Mouse (Mus musculus): ENCODE results near the gene Nrxn1.

The Nrxn1 gene

DNA sequence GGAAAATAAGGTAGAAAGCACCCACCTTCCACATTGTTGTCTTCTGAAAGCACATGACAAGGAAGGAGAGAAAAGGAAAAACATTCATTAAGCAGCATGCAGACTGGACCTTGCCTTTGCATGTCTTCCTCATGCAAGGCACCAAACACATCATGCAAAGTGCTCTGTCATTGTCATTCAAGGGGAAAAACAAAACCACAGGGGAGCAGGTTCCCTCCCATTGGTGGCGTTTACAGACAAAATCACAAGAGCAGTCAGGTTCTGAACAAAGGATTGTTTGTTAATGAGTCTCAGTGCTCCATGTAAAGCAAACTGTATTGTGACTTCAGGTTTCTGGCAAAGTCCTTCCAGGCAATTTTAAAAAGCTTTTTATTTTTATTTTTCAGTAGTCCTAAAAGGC is 97.4 kb downstream of the Nrxn1 start:
- ChIA-PET POLR2A (no interaction called here), CTCF (no interaction called here)

DNA sequence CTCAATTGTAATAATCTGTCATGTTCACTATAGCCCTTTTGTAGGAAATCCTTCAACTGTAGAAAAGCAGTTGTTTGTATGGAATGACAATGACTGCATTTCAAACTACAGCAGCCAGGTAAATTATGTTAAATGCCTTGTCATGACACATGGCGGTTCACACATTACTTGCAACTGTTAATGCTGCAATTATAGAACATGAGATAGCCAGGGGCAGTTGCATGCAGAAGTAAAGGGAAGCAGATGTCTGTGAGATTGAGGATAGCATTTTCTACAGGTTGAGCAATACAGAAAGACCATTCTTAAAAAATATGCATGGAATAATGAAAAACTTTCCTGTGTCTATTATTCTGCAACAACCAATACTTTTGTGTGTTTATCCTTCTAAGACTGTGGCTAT is 98.6 kb downstream of the Nrxn1 start:
- POLR2A ChIA-PET = no interaction called here

GRCm38 (mm10) chr17:90990747-90991146 is 102.1 kb downstream of the Nrxn1 start:
- ChIA-PET CTCF (no interaction called here), POLR2A (no interaction called here)

More for the DNA sequence above, 98.6 kb downstream of the Nrxn1 start:
- CTCF ChIA-PET = interaction anchor here in 1 of 4 experiments (0.6 kb wide), 1 partner anchor 92 kb away, joined by 4 read pairs; no protein-coding TSS in a partner anchor

GRCm38 (mm10) chr17:90962904-90963531 is 129.9 kb downstream of the Nrxn1 start:
- CTCF ChIA-PET = interaction anchor here in 2 of 4 experiments (0.5 kb wide), 3 partner anchors 88 to 130 kb away, joined by 3 to 7 read pairs (median 3); partner anchors contain the start of gene Nrxn1 (in 1 of the 2)

GRCm38 (mm10) chr17:90955221-90955620 is 137.7 kb downstream of the Nrxn1 start:
- CTCF ChIA-PET = no interaction called here
- POLR2A ChIA-PET = no interaction called here

More at GRCm38 (mm10) chr17:90962904-90963531, 129.9 kb downstream of the Nrxn1 start:
- POLR2A ChIA-PET = no interaction called here

- CTCF ChIA-PET = no interaction called here
These were observed 157.9 kb downstream of the Nrxn1 start for GRCm38 (mm10) chr17:90934929-90935328.

DNA sequence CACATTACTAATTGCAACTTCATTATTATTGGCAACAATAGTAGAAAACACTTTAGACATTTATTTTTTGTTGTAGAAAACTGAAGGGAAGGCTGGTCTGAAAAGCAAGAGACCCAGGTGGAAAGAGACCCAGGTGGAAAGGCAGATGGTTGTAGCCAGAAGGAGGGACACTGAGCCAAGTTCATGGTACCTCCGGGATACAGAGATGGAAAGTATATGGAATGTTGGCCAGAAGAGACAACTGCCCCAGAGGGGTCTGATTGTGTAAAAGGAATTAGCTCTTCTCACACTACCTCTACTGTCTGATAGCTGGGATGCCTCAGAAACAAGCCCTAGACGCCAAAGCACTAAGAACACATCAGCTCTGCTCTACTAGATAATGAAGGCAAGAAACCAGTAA is 179.6 kb downstream of the Nrxn1 start:
- POLR2A ChIA-PET = no interaction called here

More at GRCm38 (mm10) chr17:90934929-90935328, 157.9 kb downstream of the Nrxn1 start:
- POLR2A ChIA-PET = no interaction called here

DNA sequence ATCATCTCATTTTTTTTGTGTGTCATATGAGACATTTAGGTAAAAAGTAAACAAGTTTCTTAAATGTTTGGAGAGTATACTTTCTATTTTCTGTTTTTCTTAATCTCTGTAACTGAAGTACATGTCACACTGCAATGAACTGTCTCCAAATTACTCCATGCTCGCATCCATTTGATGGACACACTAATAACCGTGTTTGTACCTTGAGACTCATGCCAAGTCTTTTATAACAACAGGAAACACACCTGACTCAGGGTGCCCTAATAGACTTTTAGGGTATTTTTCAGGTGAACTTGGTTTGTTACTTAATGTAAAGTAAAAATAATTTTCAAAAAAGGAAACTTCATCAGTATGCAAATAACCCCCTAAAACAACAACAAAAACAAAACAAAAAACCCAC is 180.1 kb downstream of the Nrxn1 start:
- ChIA-PET POLR2A (no interaction called here), CTCF (no interaction called here)

More for the DNA sequence above, 179.6 kb downstream of the Nrxn1 start:
- CTCF ChIA-PET = no interaction called here

- ChIA-PET CTCF (no interaction called here), POLR2A (no interaction called here)
These were observed 180.5 kb downstream of the Nrxn1 start for GRCm38 (mm10) chr17:90912341-90912740.

- ChIA-PET CTCF (no interaction called here), POLR2A (no interaction called here)
These were observed 186.5 kb downstream of the Nrxn1 start for GRCm38 (mm10) chr17:90906118-90907093.

DNA sequence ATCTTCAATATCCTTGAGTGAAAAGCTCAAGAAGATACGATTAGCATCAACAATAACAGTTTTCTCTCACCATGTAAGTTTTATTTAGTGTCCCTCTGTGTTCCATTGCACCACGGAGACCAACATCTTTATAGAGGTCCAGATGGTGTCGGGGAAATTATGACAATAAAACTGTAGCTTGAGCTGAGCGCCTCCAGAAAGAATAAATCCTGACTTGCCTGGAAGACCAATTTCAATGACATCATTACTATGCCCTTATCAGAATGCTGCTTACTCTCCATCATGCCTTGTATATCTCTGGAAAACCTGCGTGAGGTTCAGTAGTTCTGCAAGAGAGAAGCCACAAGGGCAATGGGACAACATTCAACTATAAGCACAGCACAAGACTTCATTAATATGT is 187.7 kb downstream of the Nrxn1 start:
- POLR2A ChIA-PET = no interaction called here
- CTCF ChIA-PET = no interaction called here

DNA sequence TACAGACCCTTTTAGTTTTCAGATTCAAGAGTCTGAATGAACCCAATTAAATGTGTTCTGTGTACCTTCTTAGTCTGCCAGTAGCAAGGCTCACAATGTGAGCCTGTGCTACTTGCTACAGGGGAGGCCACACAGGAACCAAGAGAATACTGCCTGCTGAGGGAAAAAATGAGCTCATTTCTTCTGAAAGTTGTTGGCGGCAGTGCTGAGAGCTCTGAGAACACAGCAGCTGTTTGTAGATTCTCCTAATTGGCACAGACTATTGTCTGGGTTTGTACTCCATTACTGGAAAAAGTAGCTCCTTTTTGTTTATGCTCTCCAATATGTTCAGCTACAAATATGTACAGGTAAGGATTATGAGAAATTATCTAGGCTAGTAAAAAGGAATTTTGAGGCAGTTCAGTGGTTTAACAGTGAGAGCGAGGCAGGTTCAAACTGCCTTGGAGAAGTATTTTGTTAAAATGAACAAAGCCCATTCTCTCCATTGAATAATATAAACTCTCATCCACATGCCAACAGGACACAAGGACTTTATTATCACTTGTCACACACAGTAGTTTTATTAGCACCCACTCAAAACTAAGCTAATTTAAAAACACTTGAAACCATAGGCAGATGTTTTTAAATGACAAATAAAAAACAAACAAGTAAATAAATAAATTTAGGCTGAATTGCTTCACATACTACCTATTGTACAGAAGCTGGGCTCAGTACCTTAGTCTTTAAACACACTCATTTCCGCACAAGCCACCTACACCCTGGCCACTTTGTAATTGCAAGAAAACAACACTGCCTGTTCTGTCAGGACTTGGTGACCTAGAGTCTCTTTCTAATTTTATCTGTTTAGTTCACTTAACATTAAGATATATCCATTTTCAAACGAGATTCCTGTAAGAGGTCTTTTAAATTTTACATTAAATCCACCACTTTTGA is 200.3 kb downstream of the Nrxn1 start:
- ChIA-PET CTCF (no interaction called here), POLR2A (no interaction called here)

GRCm38 (mm10) chr17:90891711-90892110 is 201.2 kb downstream of the Nrxn1 start:
- CTCF ChIA-PET = no interaction called here
- POLR2A ChIA-PET = no interaction called here

GRCm38 (mm10) chr17:90857225-90857624 is 235.6 kb downstream of the Nrxn1 start:
- POLR2A ChIA-PET = interaction anchor here in 1 of 4 experiments (1.0 kb wide), 1 partner anchor 42 kb away, joined by 3 read pairs; no protein-coding TSS in a partner anchor
- CTCF ChIA-PET = no interaction called here

- CTCF ChIA-PET = interaction anchor here in 2 of 4 experiments (0.6 to 0.8 kb wide), 3 partner anchors 45 to 1263 kb away, joined by 3 read pairs; no protein-coding TSS in a partner anchor
These were observed 249.0 kb downstream of the Nrxn1 start for GRCm38 (mm10) chr17:90843876-90844275.

GRCm38 (mm10) chr17:90843072-90843611 is 249.7 kb downstream of the Nrxn1 start:
- CTCF ChIA-PET = interaction anchor here in 2 of 4 experiments (0.6 to 1.1 kb wide), 2 partner anchors 34 to 1264 kb away, joined by 3 read pairs; no protein-coding TSS in a partner anchor
- POLR2A ChIA-PET = interaction anchor here in 2 of 4 experiments (0.6 to 1.6 kb wide), 3 partner anchors 34 to 407 kb away, joined by 3 to 10 read pairs (median 4); no protein-coding TSS in a partner anchor

More at GRCm38 (mm10) chr17:90843876-90844275, 249.0 kb downstream of the Nrxn1 start:
- POLR2A ChIA-PET = interaction anchor here in 2 of 4 experiments (0.6 to 1.6 kb wide), 3 partner anchors 35 to 407 kb away, joined by 3 to 10 read pairs (median 4); no protein-coding TSS in a partner anchor

DNA sequence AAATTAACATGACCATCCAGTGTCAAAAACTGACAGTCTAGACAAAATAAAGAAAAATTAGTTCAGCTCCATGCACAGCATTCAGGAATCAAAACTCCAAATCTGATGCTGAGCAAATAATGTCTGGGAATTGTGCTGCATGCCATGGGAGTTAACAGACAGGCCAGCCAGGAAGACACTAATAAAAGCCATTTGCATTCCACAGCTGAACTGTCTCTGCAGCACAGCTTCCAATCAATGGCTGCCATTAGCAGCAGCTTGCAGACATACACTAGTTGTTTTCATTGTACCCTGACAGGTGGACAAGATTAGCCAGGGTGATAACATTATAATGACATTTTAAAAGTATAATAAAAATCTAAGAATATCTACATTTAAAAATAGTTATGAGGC is 255.9 kb downstream of the Nrxn1 start:
- ChIA-PET POLR2A (no interaction called here), CTCF (no interaction called here)

- CTCF ChIA-PET = no interaction called here
- POLR2A ChIA-PET = no interaction called here
These were observed 256.5 kb downstream of the Nrxn1 start for GRCm38 (mm10) chr17:90836154-90837021.

All from embryonic stem cell, embryonic (primary cell).